Mouse (Mus musculus): ENCODE results near the gene Olfr998. TPM values are rescaled to one million over a fixed set of nuclear protein-coding genes. Genes with fewer than 3 reads are reported as not detected.
"Not testable (repeated sequence)": the region's sequence is repeated elsewhere in the genome, so short reads cannot be mapped to it uniquely, and the experiment has no call there.

Gene Olfr998
- not detected in 2 replicates for polyA plus RNA-seq (2016; fragmentation: Nextera tagmentation; extraction: Ambion mirVana)

DNA sequence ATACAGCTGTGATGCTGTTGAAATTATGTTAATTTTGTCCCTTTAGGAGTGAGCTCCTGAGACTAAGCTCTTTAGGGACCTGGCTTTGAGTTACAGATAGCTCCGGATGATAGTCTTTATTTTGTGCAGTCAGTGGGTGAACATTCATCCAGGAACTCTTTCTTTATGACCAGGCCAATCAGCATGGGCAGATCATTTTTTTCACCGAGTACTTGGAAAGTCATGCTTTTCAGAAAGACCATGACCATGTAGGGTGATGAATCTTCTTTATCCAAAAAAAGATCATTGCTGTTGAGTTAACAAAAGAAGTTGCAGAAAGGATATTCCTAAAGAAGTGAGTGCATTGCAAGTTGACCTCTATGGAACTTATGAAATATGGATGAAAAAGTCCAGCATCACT, at the start of gene Olfr998:
Olfr998 (plus strand) TSS at position 301 of the 400 bp plus-strand sequence.
- H3K4me3 ChIP-seq (replicated peaks); H3K9ac ChIP-seq (replicated peaks); H3K9me3 ChIP-seq; H3K36me3 ChIP-seq; H3K4me1 ChIP-seq (replicated peaks); H3K27ac ChIP-seq; H3K4me2 ChIP-seq; ATAC-seq (ENCODE audit: insufficient number of reproducible peaks, insufficient read depth, low FRiP score, low TSS enrichment, low read depth); H3K27me3 ChIP-seq: not testable (repeated sequence)
- WGBS = 90% methylated on average over 2 of the region's 2 CpGs

DNA sequence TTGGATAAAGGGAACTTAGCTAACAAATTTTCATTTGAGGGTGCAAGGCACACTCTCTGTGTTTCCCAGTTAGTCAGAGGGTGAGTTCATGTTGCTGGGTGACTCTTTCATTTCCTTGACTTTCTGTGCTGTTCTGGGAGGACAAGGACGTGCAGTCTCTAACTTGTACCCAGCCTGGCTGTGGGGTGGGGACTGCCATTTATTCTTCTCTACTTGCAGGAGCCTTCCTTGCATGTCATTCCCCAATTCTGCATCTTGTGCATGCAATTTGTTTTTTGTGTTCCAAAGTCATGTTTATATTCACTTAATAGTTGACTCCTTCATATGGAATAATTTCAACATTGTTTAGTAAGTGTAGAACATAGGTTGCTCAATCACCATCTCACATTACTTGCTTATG, 33.9 kb upstream of the Olfr998 start:
- H3K27me3 ChIP-seq = no peaks in the 10 kb centered on the region
- no peaks in the 10 kb centered on the region for H3K9me3 ChIP-seq
- no peak overlapping the region for H3K4me3 ChIP-seq (replicated peaks)
- no peak overlapping the region for H3K9ac ChIP-seq (replicated peaks)
- H3K4me2 ChIP-seq = no peak overlapping the region
- no peak overlapping the region for H3K27ac ChIP-seq
- ATAC-seq (ENCODE audit: insufficient number of reproducible peaks, insufficient read depth, low FRiP score, low TSS enrichment, low read depth) = no peak
- H3K36me3 ChIP-seq = no peaks in the 10 kb centered on the region
- WGBS = 67% methylated on average over 1 of the region's 1 CpGs
- no peaks in the 10 kb centered on the region for H3K4me1 ChIP-seq (replicated peaks)

DNA sequence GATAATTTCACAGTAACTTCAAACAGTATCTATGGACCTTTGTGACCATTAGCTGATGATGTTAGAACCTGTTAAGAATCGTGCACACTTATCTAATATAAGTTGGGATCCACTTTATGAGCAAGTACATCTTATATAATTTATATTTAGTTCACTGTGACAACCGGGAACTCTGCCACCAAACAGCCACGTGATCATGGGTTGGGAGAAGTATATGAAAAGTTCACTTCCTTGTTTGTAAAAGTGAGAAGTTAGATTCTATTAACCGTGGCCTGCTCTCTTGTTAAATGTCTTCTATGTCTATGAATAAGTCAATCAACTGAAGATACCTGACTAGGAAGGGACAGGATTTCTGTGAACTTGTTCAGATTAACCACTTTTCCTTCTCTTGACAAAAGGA, 28.5 kb upstream of the Olfr998 start:
- Histone ChIP-seq H3K36me3 (no peaks in the 10 kb centered on the region), H3K4me3 (replicated peaks) (no peak overlapping the region), H3K4me1 (replicated peaks) (no peaks in the 10 kb centered on the region), H3K4me2 (no peak overlapping the region), H3K9ac (replicated peaks) (no peak overlapping the region), H3K27me3 (no peaks in the 10 kb centered on the region), H3K27ac (no peak overlapping the region), H3K9me3 (no peaks in the 10 kb centered on the region)
- ATAC-seq (ENCODE audit: insufficient number of reproducible peaks, insufficient read depth, low FRiP score, low TSS enrichment, low read depth) = no peak
- WGBS = 61% methylated on average over 4 of the region's 4 CpGs

DNA sequence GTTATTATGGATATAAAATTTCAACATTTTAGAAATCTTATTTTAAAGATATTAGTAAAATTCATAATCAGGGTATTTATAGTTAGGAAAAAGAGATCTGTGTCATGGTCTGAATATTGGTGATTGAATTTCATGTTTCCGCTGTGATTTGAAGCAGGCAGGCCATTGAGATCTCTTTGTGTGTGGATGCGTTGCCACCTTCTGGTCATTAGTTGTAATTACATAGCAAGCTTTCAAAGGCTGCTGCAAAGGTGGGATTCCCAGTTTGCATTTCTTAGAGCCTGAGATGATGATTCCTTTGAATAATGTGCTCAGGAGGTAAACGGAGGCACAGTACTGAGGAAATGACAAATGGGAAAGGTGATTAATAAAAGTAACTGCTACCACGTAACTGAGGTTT, 27.6 kb upstream of the Olfr998 start:
- no peaks in the 10 kb centered on the region for H3K9me3 ChIP-seq
- no peak overlapping the region for H3K4me3 ChIP-seq (replicated peaks)
- H3K4me1 ChIP-seq (replicated peaks) = no peaks in the 10 kb centered on the region
- no peak overlapping the region for H3K9ac ChIP-seq (replicated peaks)
- no peaks in the 10 kb centered on the region for H3K27me3 ChIP-seq
- WGBS = 22% methylated on average over 4 of the region's 4 CpGs
- H3K4me2 ChIP-seq = no peak overlapping the region
- no peak for ATAC-seq (ENCODE audit: insufficient number of reproducible peaks, insufficient read depth, low FRiP score, low TSS enrichment, low read depth)
- no peaks in the 10 kb centered on the region for H3K36me3 ChIP-seq
- H3K27ac ChIP-seq = no peak overlapping the region

DNA sequence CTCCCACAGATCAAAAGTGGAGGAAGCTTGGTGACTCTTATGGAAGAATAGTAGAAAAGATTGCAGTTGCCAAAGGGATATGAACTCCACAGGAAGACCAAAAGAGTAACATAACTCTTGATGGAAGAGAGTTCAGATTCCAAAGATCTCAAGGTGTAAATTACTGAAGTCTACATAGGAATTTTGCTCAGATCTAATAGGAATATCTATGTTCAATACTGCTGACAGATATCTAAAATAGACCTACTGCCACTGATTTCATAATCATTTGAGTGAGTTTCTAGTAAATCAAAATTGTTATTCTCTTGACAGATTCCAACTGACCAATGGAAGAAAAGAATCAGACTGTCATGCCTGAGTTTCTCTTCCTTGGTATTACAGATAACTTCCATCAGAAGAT, 9.8 kb upstream of the Olfr998 start, which contains the start of gene Olfr996:
Olfr996 (plus strand) TSS at position 301 of the 400 bp plus-strand sequence.
- no peak within 1 kb of the TSS for H3K4me2 ChIP-seq
- H3K36me3 ChIP-seq = no peaks in the 10 kb centered on the region
- no peak within 1 kb of the TSS for H3K4me3 ChIP-seq (replicated peaks)
- no peak within 1 kb of the TSS for H3K9ac ChIP-seq (replicated peaks)
- no peak for ATAC-seq (ENCODE audit: insufficient number of reproducible peaks, insufficient read depth, low FRiP score, low TSS enrichment, low read depth)
- H3K9me3 ChIP-seq = no peaks in the 10 kb centered on the region
- no peaks in the 10 kb centered on the region for H3K27me3 ChIP-seq
- H3K27ac ChIP-seq = no peak within 1 kb of the TSS
- no peaks in the 10 kb centered on the region for H3K4me1 ChIP-seq (replicated peaks)

DNA sequence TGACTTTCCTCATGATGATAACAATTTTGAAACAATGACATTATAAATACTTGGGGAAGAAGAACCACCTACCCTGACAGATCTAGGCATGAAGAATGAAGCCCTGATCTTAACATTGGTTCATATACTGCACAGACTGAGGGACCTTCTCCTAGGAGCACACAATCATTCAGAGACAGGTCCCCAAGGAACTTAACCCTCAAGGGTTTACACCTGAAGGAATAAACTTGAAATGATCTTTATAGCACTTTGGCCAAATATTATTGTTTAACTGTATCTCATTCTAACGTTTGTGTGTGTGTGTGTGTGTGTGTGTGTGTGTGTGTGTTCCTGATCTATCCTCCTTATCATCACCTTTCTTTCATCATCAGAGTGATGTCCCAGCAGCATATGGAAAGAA, 23.1 kb downstream of the Olfr998 start, which contains the start of gene Olfr1000:
Olfr1000 (minus strand) TSS at position 101 of the 400 bp plus-strand sequence.
- Histone ChIP-seq H3K4me3 (replicated peaks) (no peak within 1 kb of the TSS), H3K4me1 (replicated peaks) (no peaks in the 10 kb centered on the region), H3K9me3 (no peaks in the 10 kb centered on the region), H3K9ac (replicated peaks) (no peak within 1 kb of the TSS), H3K27me3 (no peaks in the 10 kb centered on the region), H3K27ac (no peak within 1 kb of the TSS), H3K4me2 (no peak within 1 kb of the TSS), H3K36me3 (no peaks in the 10 kb centered on the region)
- no peak for ATAC-seq (ENCODE audit: insufficient number of reproducible peaks, insufficient read depth, low FRiP score, low TSS enrichment, low read depth)
- 53% methylated on average over 1 of the region's 1 CpGs for WGBS

Other genes with a start within 250 kb of the Olfr998 start
- gene Olfr987, start 249.6 kb upstream of the Olfr998 start, polyA plus RNA-seq (2016; fragmentation: Nextera tagmentation; extraction: Ambion mirVana) = not detected in 2 replicates
- not detected in 2 replicates for gene Olfr988, start 225.7 kb upstream of the Olfr998 start, polyA plus RNA-seq (2016; fragmentation: Nextera tagmentation; extraction: Ambion mirVana)
- gene Olfr992, start 179.5 kb upstream of the Olfr998 start, polyA plus RNA-seq (2016; fragmentation: Nextera tagmentation; extraction: Ambion mirVana) = not detected in 2 replicates
- not detected in 2 replicates for gene Olfr993, start 174.1 kb upstream of the Olfr998 start, polyA plus RNA-seq (2016; fragmentation: Nextera tagmentation; extraction: Ambion mirVana)
- not detected in 2 replicates for gene Olfr994, start 152.5 kb upstream of the Olfr998 start, polyA plus RNA-seq (2016; fragmentation: Nextera tagmentation; extraction: Ambion mirVana)
- not detected in 2 replicates for gene Olfr995, start 145.3 kb upstream of the Olfr998 start, polyA plus RNA-seq (2016; fragmentation: Nextera tagmentation; extraction: Ambion mirVana)
- gene 4833423E24Rik, start 69.9 kb upstream of the Olfr998 start, polyA plus RNA-seq (2016; fragmentation: Nextera tagmentation; extraction: Ambion mirVana) = not detected in 2 replicates
- gene Olfr996, start 9.7 kb upstream of the Olfr998 start, polyA plus RNA-seq (2016; fragmentation: Nextera tagmentation; extraction: Ambion mirVana) = not detected in 2 replicates
- not detected in 2 replicates for gene Olfr1000, start 23.0 kb downstream of the Olfr998 start, polyA plus RNA-seq (2016; fragmentation: Nextera tagmentation; extraction: Ambion mirVana)
- gene Olfr1002, start 61.8 kb downstream of the Olfr998 start, polyA plus RNA-seq (2016; fragmentation: Nextera tagmentation; extraction: Ambion mirVana) = not detected in 2 replicates
- gene Olfr154, start 75.5 kb downstream of the Olfr998 start, polyA plus RNA-seq (2016; fragmentation: Nextera tagmentation; extraction: Ambion mirVana) = not detected in 2 replicates
- not detected in 2 replicates for gene Olfr1006, start 89.8 kb downstream of the Olfr998 start, polyA plus RNA-seq (2016; fragmentation: Nextera tagmentation; extraction: Ambion mirVana)
- gene Olfr1008, start 100.5 kb downstream of the Olfr998 start, polyA plus RNA-seq (2016; fragmentation: Nextera tagmentation; extraction: Ambion mirVana) = not detected in 2 replicates
- gene Olfr1009, start 126.5 kb downstream of the Olfr998 start, polyA plus RNA-seq (2016; fragmentation: Nextera tagmentation; extraction: Ambion mirVana) = not detected in 2 replicates
- gene Olfr1012, start 173.8 kb downstream of the Olfr998 start, polyA plus RNA-seq (2016; fragmentation: Nextera tagmentation; extraction: Ambion mirVana) = not detected in 2 replicates
- not detected in 2 replicates for gene Olfr1013, start 178.2 kb downstream of the Olfr998 start, polyA plus RNA-seq (2016; fragmentation: Nextera tagmentation; extraction: Ambion mirVana)
- not detected in 2 replicates for gene Olfr1014, start 183.8 kb downstream of the Olfr998 start, polyA plus RNA-seq (2016; fragmentation: Nextera tagmentation; extraction: Ambion mirVana)
- not detected in 2 replicates for gene Olfr1015, start 193.1 kb downstream of the Olfr998 start, polyA plus RNA-seq (2016; fragmentation: Nextera tagmentation; extraction: Ambion mirVana)
- gene Olfr1016, start 213.6 kb downstream of the Olfr998 start, polyA plus RNA-seq (2016; fragmentation: Nextera tagmentation; extraction: Ambion mirVana) = not detected in 2 replicates
- gene Olfr1018, start 229.5 kb downstream of the Olfr998 start, polyA plus RNA-seq (2016; fragmentation: Nextera tagmentation; extraction: Ambion mirVana) = not detected in 2 replicates